ENCODE assay signal across 8 mouse cellular contexts in the genomic region with DNA sequence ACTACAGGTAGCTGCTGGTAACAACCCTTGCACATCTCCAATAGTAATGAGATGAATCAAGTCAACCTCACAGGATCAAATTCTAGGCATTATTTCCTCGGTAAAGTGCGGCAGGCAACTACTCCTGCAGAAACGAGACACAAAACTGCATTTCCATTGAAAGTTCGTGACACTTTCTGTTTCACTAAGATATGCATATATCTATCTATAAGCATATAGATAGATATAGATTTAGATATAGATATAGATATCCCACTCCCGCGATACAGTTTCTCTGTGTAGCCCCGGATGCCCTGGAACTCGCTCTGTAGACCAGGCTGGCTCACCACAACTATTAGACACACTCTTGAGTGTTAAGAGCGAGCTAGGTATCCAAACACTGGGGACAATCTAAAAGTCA. TPM values are rescaled to one million over a fixed set of nuclear protein-coding genes. Genes with fewer than 3 reads are reported as not detected.
DNase-seq lines count a peak whose midpoint lies in the region; ATAC-seq and TF ChIP-seq lines count a peak whose summit lies in the region.

No protein-coding gene starts in this region.

- peak overlapping the region; percentile 54 for H3K4me2 ChIP-seq in limb, embryonic 15.5 days
- H3K4me2 ChIP-seq in stomach, postnatal 0 days (replicated peaks; ENCODE audit: low read depth), result peak overlapping the region; percentile 64

- H3K27me3 ChIP-seq in cerebellum, adult 2 months (ENCODE audit: control insufficient read depth, insufficient read depth, low read length), result no peaks in the 10 kb centered on the region
- no peaks in the 10 kb centered on the region for H3K27me3 ChIP-seq in testis, adult 2 months (ENCODE audit: control insufficient read depth, insufficient read depth, low read length)
- no peaks in the 10 kb centered on the region for H3K27me3 ChIP-seq in limb, embryonic 15.5 days
- no peaks in the 10 kb centered on the region for H3K27me3 ChIP-seq in stomach, postnatal 0 days (ENCODE audit: control insufficient read depth, insufficient read depth, low read length)

- H3K9ac ChIP-seq in limb, embryonic 15.5 days, result peak overlapping the region; percentile 84
- peak overlapping the region; percentile 87 for H3K9ac ChIP-seq in stomach, postnatal 0 days (ENCODE audit: low read length)

- no peak for TF ChIP-seq POLR2A in cerebellum, adult 2 months (IDR thresholded peaks at IDR 0.05; ENCODE audit: borderline replicate concordance, insufficient read depth, low read length)
- no peak for TF ChIP-seq POLR2A in testis, adult 2 months (IDR thresholded peaks at IDR 0.05; ENCODE audit: control insufficient read depth, low read depth, low read length)

- WGBS in cerebellum, adult 2 months, result 23% methylated on average over 9 of the region's 9 CpGs
- 26% methylated on average over 9 of the region's 9 CpGs for WGBS in limb, embryonic 15.5 days
- WGBS in stomach, postnatal 0 days, result 20% methylated on average over 9 of the region's 9 CpGs

- H3K36me3 ChIP-seq in testis, adult 2 months (ENCODE audit: control insufficient read depth, insufficient read depth, low read length), result no peaks in the 10 kb centered on the region
- peaks cover 2% of the 10 kb centered on the region; the same call in 1 of the 2 replicates for H3K36me3 ChIP-seq in limb, embryonic 15.5 days
- no peaks in the 10 kb centered on the region for H3K36me3 ChIP-seq in stomach, postnatal 0 days (ENCODE audit: control insufficient read depth, insufficient read depth, low read length)

- no peaks in the 10 kb centered on the region for H3K4me1 ChIP-seq in cerebellum, adult 2 months (ENCODE audit: control insufficient read depth, insufficient read depth, low read length)
- H3K4me1 ChIP-seq in testis, adult 2 months (ENCODE audit: control insufficient read depth, insufficient read depth, low read length), result no peaks in the 10 kb centered on the region; the same call in none of the 2 replicates
- peaks cover 5% of the 10 kb centered on the region; the same call in 1 of the 2 replicates for H3K4me1 ChIP-seq in limb, embryonic 15.5 days
- no peaks in the 10 kb centered on the region for H3K4me1 ChIP-seq in stomach, postnatal 0 days (replicated peaks; ENCODE audit: control insufficient read depth, insufficient read depth)

- peak overlapping the region; percentile 58 for H3K4me3 ChIP-seq in cerebellum, adult 2 months (replicated peaks; ENCODE audit: insufficient read depth, low read depth, low read length)
- peak overlapping the region; percentile 86 for H3K4me3 ChIP-seq in testis, adult 2 months (ENCODE audit: control insufficient read depth, low read depth, low read length)
- H3K4me3 ChIP-seq in limb, embryonic 15.5 days, result peak overlapping the region; percentile 79
- H3K4me3 ChIP-seq in stomach, postnatal 0 days (ENCODE audit: low read depth, low read length), result peak overlapping the region; percentile 67

- ATAC-seq in limb, embryonic 15.5 days (ENCODE audit: insufficient number of reproducible peaks, low FRiP score, low TSS enrichment, low read depth), result no peak
- no peak for ATAC-seq in stomach, postnatal 0 days (ENCODE audit: low FRiP score, low TSS enrichment)

- H3K27ac ChIP-seq in cerebellum, adult 2 months (ENCODE audit: insufficient read depth, low read length), result no peak overlapping the region
- no peak overlapping the region for H3K27ac ChIP-seq in testis, adult 2 months (ENCODE audit: control insufficient read depth, insufficient read depth, low read depth, low read length)
- no peak overlapping the region for H3K27ac ChIP-seq in limb, embryonic 15.5 days
- H3K27ac ChIP-seq in stomach, postnatal 0 days (replicated peaks), result no peak overlapping the region; the same call in 1 of the 2 replicates

- no peak for TF ChIP-seq EP300 in stomach, postnatal 0 days (optimal IDR thresholded peaks at IDR 0.05)

- no peak for DNase-seq in cerebellum, adult 2 months
- DNase-seq in cerebellum, adult 11-12 months, result no peak
- no peak for DNase-seq in testis, postnatal 10 days (ENCODE audit: low spot score)
- no peak for DNase-seq in stomach, postnatal 0 days (ENCODE audit: low spot score)
- no peak for DNase-seq in right cerebral cortex, postnatal 14 days
- no peak for DNase-seq in kidney, postnatal 10 days

- TF ChIP-seq CTCF in cerebellum, adult 2 months (IDR thresholded peaks at IDR 0.05; ENCODE audit: borderline replicate concordance, insufficient read depth, low read depth, low read length), result no peak
- no peak for TF ChIP-seq CTCF in testis, adult 2 months (IDR thresholded peaks at IDR 0.05; ENCODE audit: control insufficient read depth, insufficient read depth, insufficient replicate concordance, low read depth, low read length)
- TF ChIP-seq CTCF in stomach, postnatal 0 days (IDR thresholded peaks at IDR 0.05; ENCODE audit: low read depth), result no peak

- no peaks in the 10 kb centered on the region for H3K9me3 ChIP-seq in limb, embryonic 15.5 days
- H3K9me3 ChIP-seq in stomach, postnatal 0 days (ENCODE audit: control insufficient read depth, low read length), result no peaks in the 10 kb centered on the region

RNA-seq across cellular contexts. Expression of a gene that starts 0.8 kb away (rescaled TPM):
- 34.6 and 39.1 TPM in 2 replicates for polyA plus RNA-seq in cerebellum, adult 2 months (2012; rRNA removed)
- polyA plus RNA-seq in testis, adult 2 months (2012; rRNA removed), result 9.6 and 10.5 TPM in 2 replicates
- polyA plus RNA-seq in limb, embryonic 15.5 days (2015; fragmentation: Nextera tagmentation; extraction: Ambion mirVana), result 29.9 and 36.2 TPM in 2 replicates
- 37.5 and 38.0 TPM in 2 replicates for polyA plus RNA-seq in stomach, postnatal 0 days (2015; fragmentation: Nextera tagmentation; extraction: Ambion mirVana)

RNA-seq across cellular contexts. Expression of a gene that starts 7.4 kb away (rescaled TPM):
- 59.1 and 59.6 TPM in 2 replicates for polyA plus RNA-seq in cerebellum, adult 2 months (2012; rRNA removed)
- polyA plus RNA-seq in testis, adult 2 months (2012; rRNA removed), result 6.2 TPM in 2 replicates
- 105 and 108 TPM in 2 replicates for polyA plus RNA-seq in limb, embryonic 15.5 days (2015; fragmentation: Nextera tagmentation; extraction: Ambion mirVana)
- 56.9 and 60.2 TPM in 2 replicates for polyA plus RNA-seq in stomach, postnatal 0 days (2015; fragmentation: Nextera tagmentation; extraction: Ambion mirVana)
